ENCODE assay signal across 8 mouse cellular contexts in the genomic region with DNA sequence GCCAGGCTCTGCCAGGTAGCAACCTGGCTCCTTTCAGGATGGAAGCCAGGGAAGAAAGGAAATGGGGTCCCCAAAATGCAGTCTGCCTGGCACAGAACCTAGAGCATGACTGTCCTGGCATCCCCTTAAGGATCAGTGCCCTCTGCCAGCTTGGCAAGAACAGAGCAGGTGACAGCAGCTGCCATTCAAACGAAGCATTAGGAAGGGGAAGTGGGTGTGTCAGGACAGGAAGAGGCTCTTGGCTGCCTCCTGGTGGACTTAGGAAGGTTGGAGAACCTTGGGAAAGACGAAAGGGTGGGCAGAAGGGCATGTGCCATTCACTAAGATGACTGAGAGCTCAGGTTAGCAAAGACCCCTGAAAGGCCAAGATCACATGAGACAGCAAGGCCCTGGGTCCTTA. TPM values are rescaled to one million over a fixed set of nuclear protein-coding genes. Genes with fewer than 3 reads are reported as not detected.
DNase-seq lines count a peak whose midpoint lies in the region; ATAC-seq and TF ChIP-seq lines count a peak whose summit lies in the region.

No protein-coding gene starts in this region.

- TF ChIP-seq CTCF in left cerebral cortex, adult 2 months (IDR thresholded peaks at IDR 0.05): peak; percentile 56

- no peak overlapping the region for H3K27ac ChIP-seq in left cerebral cortex, adult 2 months

- DNase-seq in left cerebral cortex, adult 2 months (ENCODE audit: extremely low spot score in 1 of 2, low spot score in 2 of 2): no peak
- no peak for DNase-seq in left cerebral cortex, postnatal 10 days (ENCODE audit: extremely low spot score in 1 of 2, low spot score in 2 of 2)
- DNase-seq in T-cell, adult 2 months (ENCODE audit: low spot score): peak; percentile 22
- no peak for DNase-seq in urinary bladder, postnatal 10 days (ENCODE audit: low spot score)
- no peak for DNase-seq in layer of hippocampus, postnatal 25 days (ENCODE audit: extremely low spot score in 1 of 2, low spot score in 1 of 2)
- DNase-seq in spleen, adult 12 weeks (ENCODE audit: low spot score): no peak

- intact Hi-C loops in left cerebral cortex, adult 2 months (cut with DNase I): no loop called here
- intact Hi-C loops in left cerebral cortex, postnatal 10 days (cut with DNase I): no loop called here

- H3K4me3 ChIP-seq in left cerebral cortex, adult 2 months: no peak overlapping the region

- ATAC-seq in erythroblast, adult 5-6 weeks (replicated peaks; ENCODE audit: low FRiP score, poor library complexity, severe bottlenecking): peak; percentile 32; the same call in 1 of the 2 replicates
- peak; percentile 86 for ATAC-seq in megakaryocyte, adult 5-6 weeks (ENCODE audit: poor library complexity, severe bottlenecking)

RNA-seq across cellular contexts. Expression of gene Hdac5, which starts 20.2 kb away (rescaled TPM):
- total RNA-seq in left cerebral cortex, adult 2 months (2021): 100 to 1,000 TPM; 286 to 315 TPM
- 100 to 1,000 TPM; 190 TPM for total RNA-seq in left cerebral cortex, postnatal 10 days (2021)
- 3.7 and 10.2 TPM in 2 replicates for total RNA-seq in erythroblast, adult 5-6 weeks (2015; ENCODE audit: low replicate concordance)
- total RNA-seq in erythroblast, adult 5-6 weeks (2017; ENCODE audit: low replicate concordance): 13.3 and 17.3 TPM in 2 replicates
- total RNA-seq in megakaryocyte, adult 5-6 weeks (2015): 35.0 and 47.6 TPM in 2 replicates
- 36.2 and 36.5 TPM in 2 replicates for total RNA-seq in megakaryocyte, adult 5-6 weeks (2017)
- 100 to 1,000 TPM; 218 to 242 TPM for total RNA-seq in layer of hippocampus, postnatal 25 days (2021)

RNA-seq across cellular contexts. Expression of gene G6pc3, which starts 20.3 kb away (rescaled TPM):
- 10 to 100 TPM; 62.9 to 69.8 TPM for total RNA-seq in left cerebral cortex, adult 2 months (2021)
- total RNA-seq in left cerebral cortex, postnatal 10 days (2021): 10 to 100 TPM; 43.8 to 45.0 TPM
- total RNA-seq in erythroblast, adult 5-6 weeks (2015; ENCODE audit: low replicate concordance): 16.3 and 21.7 TPM in 2 replicates
- 4.7 and 9.8 TPM in 2 replicates for total RNA-seq in erythroblast, adult 5-6 weeks (2017; ENCODE audit: low replicate concordance)
- total RNA-seq in megakaryocyte, adult 5-6 weeks (2015): 23.4 and 23.8 TPM in 2 replicates
- 14.7 and 19.1 TPM in 2 replicates for total RNA-seq in megakaryocyte, adult 5-6 weeks (2017)
- 10 to 100 TPM; 53.5 to 58.2 TPM for total RNA-seq in layer of hippocampus, postnatal 25 days (2021)

RNA-seq across cellular contexts. Expression of gene Lsm12, which starts 24.6 kb away (rescaled TPM):
- 10 to 100 TPM; 55.2 to 58.9 TPM for total RNA-seq in left cerebral cortex, adult 2 months (2021)
- total RNA-seq in left cerebral cortex, postnatal 10 days (2021): 10 to 100 TPM; 67.6 to 72.3 TPM
- 48.3 and 48.8 TPM in 2 replicates for total RNA-seq in erythroblast, adult 5-6 weeks (2015; ENCODE audit: low replicate concordance)
- 22.7 and 28.8 TPM in 2 replicates for total RNA-seq in erythroblast, adult 5-6 weeks (2017; ENCODE audit: low replicate concordance)
- 81.3 and 83.9 TPM in 2 replicates for total RNA-seq in megakaryocyte, adult 5-6 weeks (2015)
- total RNA-seq in megakaryocyte, adult 5-6 weeks (2017): 43.0 and 46.5 TPM in 2 replicates
- total RNA-seq in layer of hippocampus, postnatal 25 days (2021): 10 to 100 TPM; 62.0 to 62.7 TPM

RNA-seq across cellular contexts. Expression of gene BC030867, which starts 38.9 kb away (rescaled TPM):
- 1 to 10 TPM; 1.0 to 2.0 TPM for total RNA-seq in left cerebral cortex, adult 2 months (2021)
- under 1 TPM; 0.83 to 0.99 TPM for total RNA-seq in left cerebral cortex, postnatal 10 days (2021)
- total RNA-seq in erythroblast, adult 5-6 weeks (2015; ENCODE audit: low replicate concordance): 3.8 and 5.0 TPM in 2 replicates
- total RNA-seq in erythroblast, adult 5-6 weeks (2017; ENCODE audit: low replicate concordance): 4.1 and 7.2 TPM in 2 replicates
- total RNA-seq in megakaryocyte, adult 5-6 weeks (2015): 8.7 and 12.8 TPM in 2 replicates
- 4.6 and 5.0 TPM in 2 replicates for total RNA-seq in megakaryocyte, adult 5-6 weeks (2017)
- 1 to 10 TPM; 1.3 to 1.5 TPM for total RNA-seq in layer of hippocampus, postnatal 25 days (2021)

RNA-seq across cellular contexts. Expression of gene Tmem101, which starts 53.5 kb away (rescaled TPM):
- 10 to 100 TPM; 20.8 to 23.0 TPM for total RNA-seq in left cerebral cortex, adult 2 months (2021)
- 10 to 100 TPM; 24.3 to 24.4 TPM for total RNA-seq in left cerebral cortex, postnatal 10 days (2021)
- total RNA-seq in erythroblast, adult 5-6 weeks (2015; ENCODE audit: low replicate concordance): 0.96 and 3.8 TPM in 2 replicates
- total RNA-seq in erythroblast, adult 5-6 weeks (2017; ENCODE audit: low replicate concordance): 3.1 and 4.0 TPM in 2 replicates
- 7.9 and 8.4 TPM in 2 replicates for total RNA-seq in megakaryocyte, adult 5-6 weeks (2015)
- 12.5 and 16.3 TPM in 2 replicates for total RNA-seq in megakaryocyte, adult 5-6 weeks (2017)
- total RNA-seq in layer of hippocampus, postnatal 25 days (2021): 10 to 100 TPM; 24.2 to 30.3 TPM
